Mouse (Mus musculus) intestine, embryonic 16.5 days (tissue): ENCODE measurements around the gene Rgs3. TPM values are rescaled to one million over a fixed set of nuclear protein-coding genes. Genes with fewer than 3 reads are reported as not detected.

ENCODE experiments used
- ATAC-seq: fragments of 200-750 bp; cut with Nextera tagmentation; 2 replicates; pipeline ENCODE4 v1.8.0; 2017; ENCODE audit warnings: moderate TSS enrichment, moderate library complexity
- H3K27ac ChIP-seq: fragments of 300-500 bp; sonication (generic); 2 replicates; pipeline ENCODE4 v1.5.1; 2014; ENCODE audit warnings: mild to moderate bottlenecking, low read length
- H3K27me3 ChIP-seq: fragments of 300-500 bp; sonication (generic); replicated peaks from 2 replicates; pipeline ENCODE4 v1.6.1; 2014; ENCODE audit warnings: low read length, control low read depth, mixed read lengths; ENCODE audit not compliant: control insufficient read depth, insufficient read depth
- H3K36me3 ChIP-seq: fragments of 300-500 bp; sonication (generic); 2 replicates; pipeline ENCODE4 v1.6.1; 2014; ENCODE audit warnings: low read length, control low read depth; ENCODE audit not compliant: control insufficient read depth, insufficient read depth
- H3K4me1 ChIP-seq: fragments of 300-500 bp; sonication (generic); 2 replicates; pipeline ENCODE4 v1.6.1; 2014; ENCODE audit warnings: low read length, control low read depth, mixed read lengths; ENCODE audit not compliant: control insufficient read depth, insufficient read depth
- H3K4me2 ChIP-seq: fragments of 300-500 bp; sonication (generic); 2 replicates; pipeline ENCODE4 v1.6.1; 2014; ENCODE audit warnings: low read depth, low read length, control low read depth
- H3K4me3 ChIP-seq: fragments of 300-500 bp; sonication (generic); 2 replicates; pipeline ENCODE4 v1.5.1; 2014; ENCODE audit warnings: mild to moderate bottlenecking, low read length
- H3K9ac ChIP-seq: fragments of 300-500 bp; sonication (generic); 2 replicates; pipeline ENCODE4 v1.6.1; 2014; ENCODE audit warnings: low read depth, low read length
- H3K9me3 ChIP-seq: fragments of 300-500 bp; sonication (generic); 2 replicates; pipeline ENCODE4 v1.6.1; 2016; ENCODE audit warnings: low read length, control low read depth; ENCODE audit not compliant: control insufficient read depth
- whole genome bisulfite sequencing: fragments of 180-500 bp; shearing (Covaris S2); extraction: QIAGEN DNeasy Blood & Tissue Kit; methylation state at CpG from one replicate; pipeline ENCODE4 v1.1.7; 2014; 5-methylcytosine and 5-hydroxymethylcytosine counted together
- polyA plus RNA-seq: library from polyadenylated mRNA; unstranded; fragments of >200 nt; fragmentation: Nextera tagmentation; extraction: Ambion mirVana; gene quantifications from 2 replicates; pipeline ENCODE4 v1.2.1, GENCODE M21; 2015

Gene Rgs3
- polyA plus RNA-seq, 1 experiment from 2014 or later: 47.6 TPM

- no peaks in the 10 kb centered on the region for H3K36me3 ChIP-seq
- peaks cover 24% of the 10 kb centered on the region for H3K4me1 ChIP-seq
- peak overlapping the region; percentile 71 for H3K27ac ChIP-seq
- no peak overlapping the region for H3K4me3 ChIP-seq
- no peaks in the 10 kb centered on the region for H3K9me3 ChIP-seq
- H3K4me2 ChIP-seq: no peak overlapping the region
- 30% methylated on average over 11 of the region's 11 CpGs for WGBS
- no peaks in the 10 kb centered on the region for H3K27me3 ChIP-seq
- no peak for ATAC-seq
- H3K9ac ChIP-seq: 0 out of 2 replicates have a peak overlapping the region, but pooled peaks have one; percentile 23
Observed at GRCm38 (mm10) chr4:62641230-62641589, 81.6 kb downstream of the Rgs3 start.

GRCm38 (mm10) chr4:62641656-62642055, 82.0 kb downstream of the Rgs3 start:
- no peak for ATAC-seq
- Histone ChIP-seq H3K4me2 (no peak overlapping the region), H3K4me1 (peaks cover 24% of the 10 kb centered on the region), H3K9me3 (no peaks in the 10 kb centered on the region), H3K27ac (peak overlapping the region; percentile 35; the same call in 1 of the 2 replicates), H3K27me3 (no peaks in the 10 kb centered on the region), H3K36me3 (no peaks in the 10 kb centered on the region), H3K9ac (0 out of 2 replicates have a peak overlapping the region, but pooled peaks have one; percentile 23), H3K4me3 (no peak overlapping the region)
- 61% methylated on average over 3 of the region's 3 CpGs for WGBS

GRCm38 (mm10) chr4:62643401-62643800, 83.8 kb downstream of the Rgs3 start:
- WGBS: 74% methylated on average over 8 of the region's 8 CpGs
- no peak overlapping the region for H3K9ac ChIP-seq

DNA sequence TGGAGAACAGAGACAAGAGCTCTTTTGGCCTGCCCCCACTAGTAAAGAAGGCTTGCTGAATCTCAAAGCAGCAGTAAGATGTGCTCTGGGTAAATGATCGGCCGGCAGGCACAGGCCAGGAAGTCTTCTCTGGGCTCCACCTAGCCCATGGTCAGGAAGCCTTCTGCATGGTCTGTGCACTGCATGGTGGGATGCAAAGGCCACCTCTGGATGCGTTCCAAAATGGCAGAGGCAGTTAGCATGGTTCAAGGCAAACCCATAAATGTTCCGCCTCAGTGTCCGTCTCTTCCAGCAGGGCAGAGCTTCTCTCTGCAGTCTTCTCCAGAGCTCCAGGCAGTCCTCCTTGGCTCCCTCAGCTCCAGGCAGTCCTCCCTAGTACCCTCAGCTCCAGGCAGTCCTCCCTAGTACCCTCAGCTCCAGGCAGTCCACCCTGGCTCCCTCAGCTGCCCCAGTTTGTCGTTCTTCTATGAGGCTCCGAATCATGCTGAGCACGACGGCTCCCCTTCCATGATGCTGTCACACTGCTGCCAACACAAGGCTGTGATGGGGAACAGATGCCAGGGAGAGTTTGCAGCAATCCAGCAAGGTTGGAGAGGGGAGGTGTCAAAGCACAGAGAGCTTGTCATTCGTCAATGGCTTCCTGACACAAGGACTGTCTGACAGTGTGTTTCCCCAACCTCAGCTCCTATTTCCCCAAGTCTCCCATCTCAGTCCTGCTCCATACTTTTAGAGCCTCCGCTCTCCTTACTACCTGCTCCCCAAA, 84.6 kb downstream of the Rgs3 start:
- no peak for ATAC-seq
- Histone ChIP-seq H3K4me3 (no peak overlapping the region), H3K4me2 (no peak overlapping the region), H3K27ac (no peak overlapping the region), H3K9me3 (no peaks in the 10 kb centered on the region), H3K27me3 (no peaks in the 10 kb centered on the region), H3K4me1 (peaks cover 20% of the 10 kb centered on the region), H3K9ac (no peak overlapping the region), H3K36me3 (no peaks in the 10 kb centered on the region)
- 65% methylated on average over 11 of the region's 11 CpGs for WGBS

More at GRCm38 (mm10) chr4:62643401-62643800, 83.8 kb downstream of the Rgs3 start:
- H3K36me3 ChIP-seq: no peaks in the 10 kb centered on the region
- no peak overlapping the region for H3K4me2 ChIP-seq
- H3K4me1 ChIP-seq: peaks cover 20% of the 10 kb centered on the region
- H3K9me3 ChIP-seq: no peaks in the 10 kb centered on the region
- ATAC-seq: no peak
- no peak overlapping the region for H3K4me3 ChIP-seq
- H3K27me3 ChIP-seq: no peaks in the 10 kb centered on the region
- H3K27ac ChIP-seq: 0 out of 2 replicates have a peak overlapping the region, but pooled peaks have one; percentile 1

DNA sequence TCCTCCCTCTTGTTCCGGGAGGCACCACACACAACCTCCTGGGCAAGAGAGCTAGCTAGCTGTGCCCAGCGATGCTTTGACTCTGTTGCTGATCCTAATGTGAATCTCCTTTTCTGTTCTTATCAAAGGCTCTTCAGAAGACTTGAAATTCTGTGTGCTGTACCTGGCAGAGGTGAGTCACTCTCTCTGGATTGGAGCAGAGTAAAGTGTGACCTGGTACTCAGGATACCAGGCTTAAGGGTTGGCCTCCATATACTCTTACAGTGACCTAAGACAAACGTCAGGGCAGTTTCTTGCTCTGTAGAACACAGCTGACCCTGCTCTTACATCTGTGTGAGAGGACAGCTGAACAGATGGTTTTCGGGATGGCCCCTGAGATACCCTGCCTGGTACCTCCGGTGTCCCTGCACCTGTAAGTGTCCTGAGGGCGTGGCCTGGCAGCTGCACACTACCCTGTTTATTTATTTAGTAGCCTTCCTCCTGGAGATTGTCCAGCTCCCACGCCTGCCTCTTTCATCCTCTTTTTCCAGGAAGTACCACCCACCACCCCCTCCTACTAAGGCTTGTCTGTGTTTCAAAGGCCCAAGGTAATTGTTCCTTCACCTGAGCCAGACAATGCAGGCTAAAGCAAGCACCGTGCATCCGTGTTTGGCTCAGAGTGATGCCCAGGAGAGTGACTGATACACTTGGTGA, 87.1 kb downstream of the Rgs3 start:
- H3K4me2 ChIP-seq: no peak overlapping the region
- WGBS: 56% methylated on average over 9 of the region's 9 CpGs
- 0 out of 2 replicates have a peak, but pooled peaks have one; percentile 18 for ATAC-seq
- no peaks in the 10 kb centered on the region for H3K9me3 ChIP-seq
- H3K27me3 ChIP-seq: no peaks in the 10 kb centered on the region
- no peaks in the 10 kb centered on the region for H3K36me3 ChIP-seq
- no peak overlapping the region for H3K4me3 ChIP-seq
- H3K9ac ChIP-seq: no peak overlapping the region
- peaks cover 6% of the 10 kb centered on the region for H3K4me1 ChIP-seq
- H3K27ac ChIP-seq: no peak overlapping the region

GRCm38 (mm10) chr4:62648848-62649247, 89.2 kb downstream of the Rgs3 start:
- H3K36me3 ChIP-seq: no peaks in the 10 kb centered on the region
- no peak overlapping the region for H3K27ac ChIP-seq
- H3K4me2 ChIP-seq: no peak overlapping the region
- no peak for ATAC-seq
- no peak overlapping the region for H3K9ac ChIP-seq
- H3K9me3 ChIP-seq: no peaks in the 10 kb centered on the region
- no peak overlapping the region for H3K4me3 ChIP-seq
- WGBS: 91% methylated on average over 3 of the region's 3 CpGs
- no peaks in the 10 kb centered on the region for H3K27me3 ChIP-seq
- H3K4me1 ChIP-seq: peaks cover 7% of the 10 kb centered on the region; the same call in 1 of the 2 replicates

DNA sequence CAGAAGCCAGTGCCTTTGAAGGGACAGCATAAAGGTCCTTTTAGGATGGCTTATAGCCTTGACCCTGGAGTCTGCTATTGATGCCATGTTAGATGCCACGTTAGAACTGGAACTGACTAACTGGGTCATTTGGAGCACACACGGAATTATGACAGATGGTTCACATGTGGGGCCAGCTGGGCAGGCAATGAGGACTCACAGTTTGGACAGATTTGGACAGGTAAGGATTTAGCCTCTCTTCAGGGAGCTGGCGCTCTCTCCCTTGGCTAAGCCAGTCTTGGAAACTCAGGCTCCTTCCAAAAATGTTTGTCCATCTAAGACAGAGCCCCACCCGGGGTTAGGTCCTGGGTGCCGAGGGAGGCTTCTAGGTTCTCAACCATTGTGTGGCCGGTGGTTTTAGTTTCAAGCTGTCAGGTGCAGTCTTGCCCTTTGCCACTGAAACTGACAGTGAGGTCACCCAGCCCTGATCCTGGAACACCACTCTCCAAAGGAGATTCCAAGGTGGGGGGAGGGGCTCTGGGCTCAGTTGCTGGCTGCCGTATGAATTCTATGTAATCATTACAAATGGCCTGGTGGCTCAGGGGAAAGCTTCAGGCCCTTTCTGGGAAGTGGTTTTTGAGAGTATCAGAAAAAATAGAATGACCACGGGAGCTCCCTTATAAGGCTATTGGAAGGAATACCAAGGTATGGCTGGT, 90.0 kb downstream of the Rgs3 start:
- H3K4me1 ChIP-seq: 0 out of 2 replicates have a peak, but pooled peaks cover 7% of the 10 kb centered on the region
- H3K9ac ChIP-seq: no peak overlapping the region
- ATAC-seq: no peak
- H3K27me3 ChIP-seq: no peaks in the 10 kb centered on the region
- WGBS: 78% methylated on average over 8 of the region's 8 CpGs
- H3K36me3 ChIP-seq: no peaks in the 10 kb centered on the region
- H3K4me2 ChIP-seq: no peak overlapping the region
- no peak overlapping the region for H3K27ac ChIP-seq
- H3K9me3 ChIP-seq: no peaks in the 10 kb centered on the region
- no peak overlapping the region for H3K4me3 ChIP-seq

DNA sequence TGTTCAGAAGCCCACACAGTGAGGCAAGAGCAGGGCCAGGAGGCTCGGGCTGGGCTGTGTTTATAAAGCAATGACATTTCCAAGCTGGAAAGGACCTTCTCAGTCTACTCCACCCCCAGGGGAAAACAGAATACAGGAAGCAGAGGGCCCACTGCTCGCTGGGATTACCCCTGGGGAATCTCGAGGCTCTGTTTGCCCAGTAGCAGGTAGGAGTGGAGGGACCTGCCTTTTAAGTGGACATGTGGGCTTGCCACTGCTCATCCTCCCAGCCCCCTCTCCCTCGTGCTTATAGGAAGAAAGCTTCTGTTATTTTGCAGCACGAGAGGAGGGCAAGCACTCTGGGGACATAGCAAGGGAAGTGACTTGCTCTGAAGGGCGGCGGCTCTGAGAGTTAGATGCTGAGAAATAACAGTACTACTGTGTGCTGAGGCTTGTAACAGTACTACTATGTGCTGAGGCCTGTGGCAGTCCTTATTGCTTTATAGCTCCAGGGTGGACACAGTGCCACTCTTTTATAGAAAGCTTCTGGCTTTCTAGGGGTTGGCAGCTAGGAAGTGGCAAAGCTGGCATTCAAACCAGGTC, 91.6 kb downstream of the Rgs3 start:
- Histone ChIP-seq H3K9ac (no peak overlapping the region), H3K27ac (no peak overlapping the region), H3K4me3 (no peak overlapping the region), H3K27me3 (no peaks in the 10 kb centered on the region), H3K4me2 (no peak overlapping the region), H3K9me3 (no peaks in the 10 kb centered on the region), H3K36me3 (no peaks in the 10 kb centered on the region), H3K4me1 (0 out of 2 replicates have a peak, but pooled peaks cover 7% of the 10 kb centered on the region)
- 36% methylated on average over 7 of the region's 7 CpGs for WGBS
- ATAC-seq: 0 out of 2 replicates have a peak, but pooled peaks have one; percentile 31

DNA sequence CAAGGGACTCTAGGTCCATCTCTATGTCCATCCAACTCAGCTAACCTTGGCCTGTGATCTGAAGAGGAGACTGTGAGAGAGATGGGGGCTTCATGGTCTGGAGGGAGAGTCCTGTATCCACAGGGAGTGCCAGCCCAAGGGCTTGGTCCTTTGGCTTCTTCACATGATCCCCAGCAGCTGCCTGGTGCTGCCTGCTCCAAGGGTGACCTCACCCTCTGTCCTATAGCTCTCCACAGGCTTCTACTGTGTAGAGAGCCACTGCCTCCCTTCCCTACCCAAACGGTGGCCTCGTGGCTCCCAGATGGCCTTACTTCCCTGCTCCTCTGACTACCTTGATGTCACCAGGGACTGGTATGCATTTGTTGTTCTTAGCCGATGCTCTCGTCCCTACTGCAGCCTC, 92.6 kb downstream of the Rgs3 start:
- no peak overlapping the region for H3K9ac ChIP-seq
- 51% methylated on average over 4 of the region's 4 CpGs for WGBS
- no peak for ATAC-seq
- no peaks in the 10 kb centered on the region for H3K9me3 ChIP-seq
- no peaks in the 10 kb centered on the region for H3K27me3 ChIP-seq
- 0 out of 2 replicates have a peak, but pooled peaks cover 7% of the 10 kb centered on the region for H3K4me1 ChIP-seq
- H3K4me2 ChIP-seq: no peak overlapping the region
- no peaks in the 10 kb centered on the region for H3K36me3 ChIP-seq
- no peak overlapping the region for H3K4me3 ChIP-seq
- H3K27ac ChIP-seq: no peak overlapping the region
